Comparison of ENCODE assay signal across 17 mouse cellular contexts in genomic region chr6:114842131-114842530, GRCm38 (mm10).
DNase-seq lines count a peak whose midpoint lies in the region; ATAC-seq lines count a peak whose summit lies in the region.
"Had no signal": no experiment of that assay in that cellular context is flagged by ENCODE, and none has a peak within 500 bp of the region (broad histone marks: within the 10 kb centered on the region; RNA-seq: fewer than 3 reads in every experiment).

No protein-coding gene starts in this region.

- H3K27me3 ChIP-seq in heart, embryonic 13.5 days (replicated peaks), result no peaks in the 10 kb centered on the region
- no peaks in the 10 kb centered on the region for H3K27me3 ChIP-seq in heart, embryonic 12.5 days (replicated peaks)
- no peaks in the 10 kb centered on the region for H3K27me3 ChIP-seq in embryonic facial prominence, embryonic 15.5 days
- H3K27me3 ChIP-seq: midbrain, embryonic 15.5 days had no signal

- H3K9me3 ChIP-seq in heart, embryonic 13.5 days, result no peaks in the 10 kb centered on the region
- H3K9me3 ChIP-seq in heart, embryonic 12.5 days (replicated peaks), result peaks cover 7% of the 10 kb centered on the region; the same call in 1 of the 2 replicates
- no peaks in the 10 kb centered on the region for H3K9me3 ChIP-seq in embryonic facial prominence, embryonic 15.5 days (replicated peaks)
- H3K9me3 ChIP-seq: midbrain, embryonic 15.5 days had no signal

- no peak overlapping the region for H3K27ac ChIP-seq in heart, embryonic 13.5 days (replicated peaks)
- no peak overlapping the region for H3K27ac ChIP-seq in heart, embryonic 12.5 days (ENCODE audit: poor library complexity, severe bottlenecking)
- peak overlapping the region; percentile 77 for H3K27ac ChIP-seq in embryonic facial prominence, embryonic 15.5 days (replicated peaks)
- H3K27ac ChIP-seq: left cerebral cortex, adult 2 months; midbrain, embryonic 15.5 days had no signal

- DNase-seq in brain, adult 2 months (ENCODE audit: low read depth, low spot score), result peak; percentile 36
- peak; percentile 54 for DNase-seq in mesoderm, embryonic 11.5 days (ENCODE audit: low read depth, low spot score)
- DNase-seq in adrenal gland, postnatal 14 days, result no peak
- no peak for DNase-seq in right cerebral cortex, postnatal 10 days (ENCODE audit: low spot score in 2 of 2)
- DNase-seq: cerebellum, adult 9-10 months; heart, adult 18-20 months; heart, postnatal 10 days; liver; lung, adult 2 months; lung, postnatal 4 days had no signal

- peaks cover 54% of the 10 kb centered on the region for H3K4me1 ChIP-seq in heart, embryonic 13.5 days
- H3K4me1 ChIP-seq in heart, embryonic 12.5 days (replicated peaks), result peaks cover 57% of the 10 kb centered on the region
- peaks cover 52% of the 10 kb centered on the region for H3K4me1 ChIP-seq in embryonic facial prominence, embryonic 15.5 days

- WGBS in heart, embryonic 13.5 days, result 65% methylated on average over 3 of the region's 3 CpGs
- WGBS in heart, embryonic 12.5 days, result 67% methylated on average over 3 of the region's 3 CpGs
- 33% methylated on average over 3 of the region's 3 CpGs for WGBS in embryonic facial prominence, embryonic 15.5 days

- no peak for ATAC-seq in heart, embryonic 13.5 days (ENCODE audit: extremely low read depth, insufficient number of reproducible peaks, low FRiP score, low TSS enrichment)
- ATAC-seq in heart, embryonic 12.5 days (ENCODE audit: insufficient number of reproducible peaks, low FRiP score), result no peak
- ATAC-seq in embryonic facial prominence, embryonic 15.5 days (ENCODE audit: insufficient number of reproducible peaks, low FRiP score, low TSS enrichment, low read depth), result no peak
- no peak for ATAC-seq in megakaryocyte, adult 5-6 weeks (ENCODE audit: poor library complexity, severe bottlenecking)
- ATAC-seq: forebrain, embryonic 16.5 days; midbrain, embryonic 15.5 days had no signal

- no peak overlapping the region for H3K4me2 ChIP-seq in heart, embryonic 13.5 days
- no peak overlapping the region for H3K4me2 ChIP-seq in heart, embryonic 12.5 days
- no peak overlapping the region for H3K4me2 ChIP-seq in embryonic facial prominence, embryonic 15.5 days (replicated peaks)
- H3K4me2 ChIP-seq: midbrain, embryonic 15.5 days had no signal

- no peak overlapping the region for H3K4me3 ChIP-seq in heart, embryonic 13.5 days
- H3K4me3 ChIP-seq in heart, embryonic 12.5 days, result no peak overlapping the region
- no peak overlapping the region for H3K4me3 ChIP-seq in embryonic facial prominence, embryonic 15.5 days (replicated peaks)
- H3K4me3 ChIP-seq: left cerebral cortex, adult 2 months; midbrain, embryonic 15.5 days had no signal

- H3K9ac ChIP-seq in heart, embryonic 13.5 days, result peak overlapping the region; percentile 24; the same call in 1 of the 2 replicates
- H3K9ac ChIP-seq in heart, embryonic 12.5 days, result no peak overlapping the region
- no peak overlapping the region for H3K9ac ChIP-seq in embryonic facial prominence, embryonic 15.5 days
- H3K9ac ChIP-seq: midbrain, embryonic 15.5 days had no signal

- H3K36me3 ChIP-seq in heart, embryonic 13.5 days, result no peaks in the 10 kb centered on the region
- H3K36me3 ChIP-seq in heart, embryonic 12.5 days, result no peaks in the 10 kb centered on the region
- H3K36me3 ChIP-seq in embryonic facial prominence, embryonic 15.5 days, result no peaks in the 10 kb centered on the region
- H3K36me3 ChIP-seq: midbrain, embryonic 15.5 days had no signal

Comparison
In these comparisons a context has a peak if more than half of its experiments do, and no peak if none do; other contexts are left out.
1. DNase-seq: peak in brain, adult 2 months (single experiment) and mesoderm, embryonic 11.5 days (single experiment); none in adrenal gland, postnatal 14 days (single experiment) and right cerebral cortex, postnatal 10 days (0 of 2).